Mouse (Mus musculus) CH12.LX (cell line): ENCODE results near the gene Nod1. TPM values are rescaled to one million over a fixed set of nuclear protein-coding genes. Genes with fewer than 3 reads are reported as not detected.

Experiments
- DNase-seq: peaks from one replicate; pipeline ENCODE4 v3.0.0-alpha.2; 2013; ENCODE audit errors: extremely low read depth
- H3K27ac ChIP-seq: 2 replicates; pipeline ENCODE4 v1.5.1; 2012; ENCODE audit warnings: low read depth, mild to moderate bottlenecking, control low read depth, moderate library complexity; ENCODE audit not compliant: insufficient read depth
- H3K27me3 ChIP-seq: replicated peaks from 2 replicates; pipeline ENCODE3; 2012; ENCODE audit warnings: inconsistent platforms
- H3K36me3 ChIP-seq, 2 experiments: replicated peaks in 1 of 2; 2 replicates each; pipeline versions ENCODE3 to v1.6.1; 2012; ENCODE audit warnings: inconsistent platforms in 1 of 2, low read length in 1 of 2, mild to moderate bottlenecking in 1 of 2, mixed read lengths in 1 of 2, moderate library complexity in 1 of 2; ENCODE audit not compliant: control insufficient read depth in 1 of 2, insufficient read depth in 1 of 2
- H3K4me1 ChIP-seq, 2 experiments: 2 replicates each; pipeline ENCODE4 v1.6.1; 2012; ENCODE audit warnings: inconsistent platforms in 1 of 2, moderate library complexity in 1 of 2; ENCODE audit not compliant: insufficient read depth in 2 of 2, control insufficient read depth in 1 of 2
- H3K4me2 ChIP-seq: 2 replicates; pipeline ENCODE4 v1.6.1; 2012; ENCODE audit warnings: low read depth, mild to moderate bottlenecking, control low read depth; ENCODE audit not compliant: poor library complexity, insufficient read depth, severe bottlenecking
- H3K4me3 ChIP-seq, 3 experiments: fragments of 150-350 bp in 1 of 3; sonication (generic) in 1 of 3; replicated peaks in 1 of 3; 2 replicates each; pipeline versions ENCODE3 to v1.5.1; 2011 to 2012; ENCODE audit warnings: low read depth in 2 of 3, low read length in 2 of 3, mild to moderate bottlenecking in 2 of 3, moderate library complexity in 2 of 3, control low read depth in 1 of 3, improper control_type of control experiment in 1 of 3, inconsistent platforms in 1 of 3, mixed read lengths in 1 of 3; ENCODE audit not compliant: poor library complexity in 1 of 3
- H3K79me2 ChIP-seq: replicated peaks from 2 replicates; pipeline ENCODE4 v1.6.1; 2012; ENCODE audit warnings: mild to moderate bottlenecking, moderate library complexity; ENCODE audit not compliant: control insufficient read depth, poor library complexity, insufficient read depth, severe bottlenecking; ENCODE audit errors: extremely low read depth
- H3K9ac ChIP-seq: 2 replicates; pipeline ENCODE4 v1.6.1; 2012; ENCODE audit warnings: low read depth, mild to moderate bottlenecking, control low read depth, moderate library complexity; ENCODE audit not compliant: insufficient read depth
- H3K9me3 ChIP-seq: replicated peaks from 2 replicates; pipeline ENCODE3; 2012; ENCODE audit warnings: low read length, inconsistent platforms, mixed read lengths
- BHLHE40 ChIP-seq: IDR thresholded peaks from 2 replicates; pipeline ENCODE4 v1.6.1; 2011; ENCODE audit warnings: mild to moderate bottlenecking, low read depth, low read length, improper control_type of control experiment
- CHD1 ChIP-seq: IDR thresholded peaks from 2 replicates; pipeline ENCODE4 v1.6.1; 2012; ENCODE audit warnings: low read depth, low read length, improper control_type of control experiment, inconsistent platforms
- CHD2 ChIP-seq: IDR thresholded peaks from 2 replicates; pipeline ENCODE4 v1.6.1; 2011; ENCODE audit warnings: low read length, improper control_type of control experiment
- CTCF ChIP-seq, 2 experiments: IDR thresholded peaks in 1 of 2; conservative IDR thresholded peaks in 1 of 2; 2 replicates each; pipeline ENCODE4 v1.5.1; 2011 to 2012; ENCODE audit warnings: low read depth in 2 of 2, low read length in 2 of 2, improper control_type of control experiment in 1 of 2, inconsistent platforms in 1 of 2, mild to moderate bottlenecking in 1 of 2, moderate library complexity in 1 of 2
- ELF1 ChIP-seq: IDR thresholded peaks from 2 replicates; pipeline ENCODE4 v1.6.1; 2014; ENCODE audit warnings: low read depth, mild to moderate bottlenecking, inconsistent platforms, low read length, improper control_type of control experiment
- EP300 ChIP-seq: IDR thresholded peaks from 2 replicates; pipeline ENCODE4 v1.6.1; 2011; ENCODE audit warnings: low read length, improper control_type of control experiment
- GABPA ChIP-seq: IDR thresholded peaks from 2 replicates; pipeline ENCODE4 v1.6.1; 2012; ENCODE audit warnings: low read depth, low read length, improper control_type of control experiment, inconsistent platforms; ENCODE audit not compliant: insufficient replicate concordance
- HCFC1 ChIP-seq: IDR thresholded peaks from 2 replicates; pipeline ENCODE4 v1.6.1; 2012; ENCODE audit warnings: low read depth, mild to moderate bottlenecking, inconsistent platforms, low read length, improper control_type of control experiment
- JUN ChIP-seq: IDR thresholded peaks from 2 replicates; pipeline ENCODE4 v1.6.1; 2011; ENCODE audit warnings: low read depth, mild to moderate bottlenecking, low read length, improper control_type of control experiment, moderate library complexity; ENCODE audit not compliant: insufficient read depth
- JUND ChIP-seq: conservative IDR thresholded peaks from 2 replicates; pipeline ENCODE4 v1.6.1; 2011; ENCODE audit warnings: low read depth, low read length, improper control_type of control experiment
- MAFK ChIP-seq: IDR thresholded peaks from 2 replicates; pipeline ENCODE4 v1.6.1; 2011; ENCODE audit warnings: low read length, improper control_type of control experiment; ENCODE audit not compliant: insufficient replicate concordance
- MEF2A ChIP-seq: IDR thresholded peaks from 2 replicates; pipeline ENCODE4 v1.6.1; 2014; ENCODE audit warnings: low read depth, mild to moderate bottlenecking, inconsistent platforms, low read length, improper control_type of control experiment, borderline replicate concordance
- MXI1 ChIP-seq: IDR thresholded peaks from 2 replicates; pipeline ENCODE4 v1.6.1; 2011; ENCODE audit warnings: mild to moderate bottlenecking, low read depth, low read length, improper control_type of control experiment
- MYC ChIP-seq: IDR thresholded peaks from 2 replicates; pipeline ENCODE4 v1.6.1; 2011; ENCODE audit warnings: low read depth, mild to moderate bottlenecking, improper control_type of control experiment, low read length
- NRF1 ChIP-seq: IDR thresholded peaks from 2 replicates; pipeline ENCODE4 v1.6.1; 2014; ENCODE audit warnings: low read depth, mild to moderate bottlenecking, inconsistent platforms, low read length, improper control_type of control experiment, moderate library complexity
- PAX5 ChIP-seq: IDR thresholded peaks from 2 replicates; pipeline ENCODE4 v1.6.1; 2012; ENCODE audit warnings: low read length, inconsistent platforms, mixed read lengths
- POLR2A ChIP-seq: IDR thresholded peaks from 2 replicates; pipeline ENCODE4 v1.6.1; 2011; ENCODE audit warnings: low read depth, mild to moderate bottlenecking, improper control_type of control experiment, low read length
- POLR2AphosphoS2 ChIP-seq: IDR thresholded peaks from 2 replicates; pipeline ENCODE4 v1.6.1; 2011; ENCODE audit warnings: low read depth, low read length, improper control_type of control experiment
- SMC3 ChIP-seq: IDR thresholded peaks from 2 replicates; pipeline ENCODE4 v1.6.1; 2011; ENCODE audit warnings: low read depth, low read length, improper control_type of control experiment
- TBP ChIP-seq: conservative IDR thresholded peaks from 2 replicates; pipeline ENCODE4 v1.6.1; 2011; ENCODE audit warnings: low read depth, low read length, improper control_type of control experiment
- TCF12 ChIP-seq: IDR thresholded peaks from 2 replicates; pipeline ENCODE4 v1.6.1; 2014; ENCODE audit warnings: low read depth, mild to moderate bottlenecking, inconsistent platforms, low read length, improper control_type of control experiment
- UBTF ChIP-seq: IDR thresholded peaks from 2 replicates; pipeline ENCODE4 v1.6.1; 2012; ENCODE audit warnings: low read depth, mild to moderate bottlenecking, inconsistent platforms, low read length, improper control_type of control experiment, moderate library complexity
- USF2 ChIP-seq: conservative IDR thresholded peaks from 2 replicates; pipeline ENCODE4 v1.6.1; 2011; ENCODE audit warnings: low read depth, low read length, improper control_type of control experiment
- ZC3H11A ChIP-seq: IDR thresholded peaks from 2 replicates; pipeline ENCODE4 v1.6.1; 2012; ENCODE audit warnings: low read depth, mild to moderate bottlenecking, inconsistent platforms, low read length, improper control_type of control experiment
- ZKSCAN1 ChIP-seq: IDR thresholded peaks from 2 replicates; pipeline ENCODE4 v1.6.1; 2012; ENCODE audit warnings: low read depth, inconsistent platforms, low read length, improper control_type of control experiment, borderline replicate concordance
- ZMIZ1 ChIP-seq: IDR thresholded peaks from 2 replicates; pipeline ENCODE4 v1.6.1; 2012; ENCODE audit warnings: low read depth, mild to moderate bottlenecking, inconsistent platforms, low read length, improper control_type of control experiment
- ZNF384 ChIP-seq: IDR thresholded peaks from 2 replicates; pipeline ENCODE4 v1.6.1; 2012; ENCODE audit warnings: low read depth, low read length, improper control_type of control experiment, inconsistent platforms
- dilution Hi-C: fragments of 300-500 bp; cut with MboI; formaldehyde crosslinking; loops from 2 replicates; pipeline ENCODE4 v1.14.3; 2020; ENCODE audit warnings: low sequenced_read_pairs; ENCODE audit not compliant: extremely low pct_unique_long_range_greater_than_20kb, extremely low pct_ligation_motif_present
- in situ Hi-C: fragments of 300-500 bp; cut with MboI; formaldehyde crosslinking; loops from 3 replicates; pipeline ENCODE4 v1.14.3; 2019; ENCODE audit warnings: low sequenced_read_pairs, low pct_ligation_motif_present, low pct_unique_long_range_greater_than_20kb, mixed read lengths
- polyA plus RNA-seq: library from polyadenylated mRNA; unstranded; fragments of >175 nt; gene quantifications from 2 replicates; pipeline ENCODE4 v1.2.1, GENCODE M21; 2012; ENCODE audit warnings: low read depth; ENCODE audit not compliant: insufficient read length
- total RNA-seq, 2 experiments: library from RNA; depleted of rRNA; stranded (reverse); fragments of 300-350 nt in 1 of 2; fragments of >200 nt in 1 of 2; gene quantifications; 2 replicates each; pipeline ENCODE4 v1.2.3; 2012 to 2014

Nod1 gene
- total and polyA plus RNA-seq, 3 experiments, result 0.29 to 0.46 (median 0.30) TPM

GRCm38 (mm10) chr6:54880086-54880485 lies 92.3 kb downstream of the Nod1 start:
- no peaks in the 10 kb centered on the region for H3K27me3 ChIP-seq
- TF ChIP-seq JUND (no peak), JUN (no peak), ZNF384 (no peak), ZKSCAN1 (no peak), BHLHE40 (no peak), TBP (no peak), PAX5 (no peak), MEF2A (no peak)
- H3K79me2 ChIP-seq, result no peaks in the 10 kb centered on the region
- in situ Hi-C loops, result no loop called here
- no peak overlapping the region for H3K27ac ChIP-seq
- dilution Hi-C loops, result no loop called here
- H3K36me3 ChIP-seq, result peaks cover under 1 to 50% of the 10 kb centered on the region in 2 experiments
- no peaks in the 10 kb centered on the region for H3K9me3 ChIP-seq
- H3K9ac ChIP-seq, result no peak overlapping the region
- no peak overlapping the region for H3K4me3 ChIP-seq
- H3K4me1 ChIP-seq, result peaks cover 0 to 3% of the 10 kb centered on the region in 2 experiments; a peak in 1 of 4 replicates
- no peak for DNase-seq
- H3K4me2 ChIP-seq, result no peak overlapping the region

- dilution Hi-C loops, result no loop called here
- TF ChIP-seq ELF1 (no peak), SMC3 (no peak), TCF12 (no peak), UBTF (no peak)
- TF ChIP-seq, all 38 proteins: peak for 0
These were observed 93.9 kb downstream of the Nod1 start for GRCm38 (mm10) chr6:54878546-54878945.

GRCm38 (mm10) chr6:54877651-54878050 lies 94.8 kb downstream of the Nod1 start:
- peaks cover 0 to 3% of the 10 kb centered on the region in 2 experiments; a peak in 1 of 4 replicates for H3K4me1 ChIP-seq
- H3K27ac ChIP-seq, result no peak overlapping the region
- in situ Hi-C loops (no loop called here), dilution Hi-C loops (no loop called here)
- TF ChIP-seq MXI1, result no peak
- no peak for TF ChIP-seq CHD2
- no peak for TF ChIP-seq USF2
- no peak for TF ChIP-seq ZMIZ1
- no peak for TF ChIP-seq POLR2AphosphoS2
- TF ChIP-seq ZC3H11A, result no peak
- no peak for TF ChIP-seq BHLHE40
- no peak for TF ChIP-seq PAX5
- TF ChIP-seq GABPA, result no peak
- no peak for TF ChIP-seq HCFC1
- no peak for TF ChIP-seq POLR2A
- TF ChIP-seq CTCF (conservative IDR thresholded peaks at IDR 0.05 in 1 of 2, IDR thresholded peaks at IDR 0.05 in 1 of 2; ENCODE audit: low read depth in 2 of 2, low read length in 2 of 2), result no peak
- TF ChIP-seq MAFK, result no peak
- no peak for TF ChIP-seq EP300
- TF ChIP-seq NRF1, result no peak
- no peak for TF ChIP-seq MYC
- no peak for TF ChIP-seq CHD1
- no peak overlapping the region for H3K4me2 ChIP-seq
- H3K36me3 ChIP-seq, result peaks cover 0 to 44% of the 10 kb centered on the region in 2 experiments
- H3K9me3 ChIP-seq, result no peaks in the 10 kb centered on the region
- H3K27me3 ChIP-seq, result no peaks in the 10 kb centered on the region
- H3K79me2 ChIP-seq, result no peaks in the 10 kb centered on the region
- no peak overlapping the region for H3K4me3 ChIP-seq
- DNase-seq, result no peak
- H3K9ac ChIP-seq, result no peak overlapping the region

More at GRCm38 (mm10) chr6:54878546-54878945, 93.9 kb downstream of the Nod1 start:
- H3K4me2 ChIP-seq, result no peak overlapping the region
- H3K4me3 ChIP-seq, result no peak overlapping the region
- H3K9ac ChIP-seq, result no peak overlapping the region
- no peak for DNase-seq
- H3K79me2 ChIP-seq, result no peaks in the 10 kb centered on the region
- peaks cover 0 to 46% of the 10 kb centered on the region in 2 experiments for H3K36me3 ChIP-seq
- no peaks in the 10 kb centered on the region for H3K9me3 ChIP-seq
- no peaks in the 10 kb centered on the region for H3K27me3 ChIP-seq
- in situ Hi-C loops, result no loop called here
- no peak overlapping the region for H3K27ac ChIP-seq
- peaks cover 0 to 3% of the 10 kb centered on the region in 2 experiments; a peak in 1 of 4 replicates for H3K4me1 ChIP-seq
